Mouse (Mus musculus): ENCODE measurements around the gene Stpg3. TPM values are rescaled to one million over a fixed set of nuclear protein-coding genes. Genes with fewer than 3 reads are reported as not detected.
A peak's percentile ranks its signal among the peaks of the same experiment; 100 is the strongest.
"Not testable (repeated sequence)": the region's sequence is repeated elsewhere in the genome, so short reads cannot be mapped to it uniquely, and the experiment has no call there.

The Stpg3 gene
- not detected for total RNA-seq (2021)
- long read RNA-seq, result 0 reads

GRCm38 (mm10) chr2:25214444-25214843 is at the start of gene Stpg3:
Gene Stpg3 (minus strand): TSS chr2:25214637.
- no peak for DNase-seq (ENCODE audit: low spot score in 2 of 2)

GRCm38 (mm10) chr2:25263623-25264285 is 49.3 kb upstream of the Stpg3 start:
- no peak for DNase-seq (ENCODE audit: low spot score in 2 of 2)

GRCm38 (mm10) chr2:25262795-25263622 is 48.6 kb upstream of the Stpg3 start:
- peak in 1 of 2 experiments; percentile 46 for DNase-seq (ENCODE audit: low spot score in 2 of 2)

- DNase-seq (ENCODE audit: low spot score in 2 of 2), result peak; percentile 88 to 89
Measured at GRCm38 (mm10) chr2:25262291-25262767, 47.9 kb upstream of the Stpg3 start, which contains the start of gene Tprn. Gene Tprn (plus strand): TSS chr2:25262618.

GRCm38 (mm10) chr2:25261870-25262269 is 47.4 kb upstream of the Stpg3 start:
- no peak for DNase-seq (ENCODE audit: low spot score in 2 of 2)

GRCm38 (mm10) chr2:25258887-25259286 is 44.5 kb upstream of the Stpg3 start:
- DNase-seq (ENCODE audit: low spot score in 2 of 2), result no peak

GRCm38 (mm10) chr2:25257250-25257649 is 42.8 kb upstream of the Stpg3 start:
- not testable (repeated sequence) for DNase-seq (ENCODE audit: low spot score in 2 of 2)

GRCm38 (mm10) chr2:25256443-25257109 is 42.1 kb upstream of the Stpg3 start:
- DNase-seq (ENCODE audit: low spot score in 2 of 2), result peak in 1 of 2 experiments; percentile 52

- DNase-seq (ENCODE audit: low spot score in 2 of 2), result peak; percentile 86 to 89
Measured at GRCm38 (mm10) chr2:25255284-25255779, 40.9 kb upstream of the Stpg3 start, which contains the start of gene Tmem203. Gene Tmem203 (plus strand): TSS chr2:25255439.

- no peak for DNase-seq (ENCODE audit: low spot score in 2 of 2)
Measured at GRCm38 (mm10) chr2:25252331-25252730, 37.9 kb upstream of the Stpg3 start.

- no peak for DNase-seq (ENCODE audit: low spot score in 2 of 2)
Measured at GRCm38 (mm10) chr2:25246183-25247072, 32.0 kb upstream of the Stpg3 start, which contains the start of gene AL732309.1. Gene AL732309.1 (minus strand): TSS chr2:25246863.

GRCm38 (mm10) chr2:25244144-25244543 is 29.7 kb upstream of the Stpg3 start:
- DNase-seq (ENCODE audit: low spot score in 2 of 2), result no peak

GRCm38 (mm10) chr2:25243342-25243741 is 28.9 kb upstream of the Stpg3 start:
- DNase-seq (ENCODE audit: low spot score in 2 of 2), result no peak

GRCm38 (mm10) chr2:25242101-25242506 is 27.7 kb upstream of the Stpg3 start, which contains the start of the genes Rnf208 and Cysrt1:
Gene Rnf208 (plus strand): TSS chr2:25242255.
Gene Cysrt1 (minus strand): TSS chr2:25242452.
- peak; percentile 35 to 60 for DNase-seq (ENCODE audit: low spot score in 2 of 2)

GRCm38 (mm10) chr2:25241438-25241775 is 27.0 kb upstream of the Stpg3 start:
- no peak for DNase-seq (ENCODE audit: low spot score in 2 of 2)

GRCm38 (mm10) chr2:25240723-25241437 is 26.4 kb upstream of the Stpg3 start:
- DNase-seq (ENCODE audit: low spot score in 2 of 2), result peak; percentile 46 to 66

GRCm38 (mm10) chr2:25240310-25240709 is 25.9 kb upstream of the Stpg3 start:
- DNase-seq (ENCODE audit: low spot score in 2 of 2), result no peak

GRCm38 (mm10) chr2:25239766-25240165 is 25.3 kb upstream of the Stpg3 start:
- no peak for DNase-seq (ENCODE audit: low spot score in 2 of 2)

GRCm38 (mm10) chr2:25238106-25238505 is 23.7 kb upstream of the Stpg3 start:
- no peak for DNase-seq (ENCODE audit: low spot score in 2 of 2)

All from layer of hippocampus, postnatal 10 days (tissue).